Mouse (Mus musculus): ENCODE results near the gene 1190007I07Rik.
"Not testable (repeated sequence)": the region's sequence is repeated elsewhere in the genome, so short reads cannot be mapped to it uniquely, and the experiment has no call there.

1190007I07Rik gene

DNA sequence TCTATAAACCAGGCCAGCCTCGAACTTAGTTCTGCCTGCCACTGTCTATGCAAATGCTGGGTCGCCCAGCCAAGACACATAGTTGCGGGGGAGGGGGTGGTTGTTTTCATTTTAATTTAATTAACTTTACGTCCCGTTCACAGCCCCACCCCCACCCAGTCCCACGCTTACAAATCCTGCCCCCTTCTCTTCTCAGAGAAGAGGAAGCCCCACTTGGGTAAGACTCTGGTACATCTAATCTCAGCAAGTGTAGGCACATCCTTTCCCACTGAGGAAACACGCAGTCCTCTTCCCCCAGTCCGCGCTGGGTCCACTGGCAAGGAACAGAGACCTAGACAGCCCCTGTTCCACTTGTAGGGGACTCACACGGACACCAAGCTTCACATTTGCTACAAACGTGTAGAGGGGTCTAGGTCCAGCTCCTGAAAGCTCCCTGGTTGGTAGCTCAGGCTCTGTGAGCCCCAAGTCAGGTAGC lies 6.1 kb upstream of the 1190007I07Rik start:
- DNase-seq, result peak in 1 of 2 experiments; percentile 37

- DNase-seq, result not testable (repeated sequence)
These were observed 515 bp upstream of the 1190007I07Rik start for GRCm38 (mm10) chr10:82623553-82623932.

DNA sequence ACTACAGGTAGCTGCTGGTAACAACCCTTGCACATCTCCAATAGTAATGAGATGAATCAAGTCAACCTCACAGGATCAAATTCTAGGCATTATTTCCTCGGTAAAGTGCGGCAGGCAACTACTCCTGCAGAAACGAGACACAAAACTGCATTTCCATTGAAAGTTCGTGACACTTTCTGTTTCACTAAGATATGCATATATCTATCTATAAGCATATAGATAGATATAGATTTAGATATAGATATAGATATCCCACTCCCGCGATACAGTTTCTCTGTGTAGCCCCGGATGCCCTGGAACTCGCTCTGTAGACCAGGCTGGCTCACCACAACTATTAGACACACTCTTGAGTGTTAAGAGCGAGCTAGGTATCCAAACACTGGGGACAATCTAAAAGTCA lies 793 bp downstream of the 1190007I07Rik start:
- no peak for DNase-seq

- not testable (repeated sequence) for DNase-seq
These were observed 28.6 kb downstream of the 1190007I07Rik start for GRCm38 (mm10) chr10:82594421-82594820.

GRCm38 (mm10) chr10:82589673-82590072 lies 33.4 kb downstream of the 1190007I07Rik start:
- not testable (repeated sequence) for DNase-seq

DNA sequence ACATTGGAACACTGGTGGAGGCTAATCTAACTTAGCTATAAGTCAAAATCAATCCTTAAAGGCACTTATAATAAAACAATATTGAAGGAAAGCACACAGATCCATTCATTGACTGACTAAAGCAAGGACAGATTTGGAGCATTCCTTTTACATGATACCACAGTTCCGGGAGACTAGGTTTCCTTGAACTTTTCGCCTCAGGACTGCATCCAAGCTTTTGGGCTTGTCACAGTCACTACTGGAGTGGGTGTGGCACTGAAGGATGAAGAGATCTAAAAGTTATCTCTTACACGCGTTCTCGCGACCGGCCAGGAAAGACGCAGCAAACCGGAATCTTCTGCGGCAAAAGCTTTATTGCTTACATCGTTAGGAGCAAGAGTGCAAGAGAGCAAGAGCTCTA lies 51.9 kb downstream of the 1190007I07Rik start:
- DNase-seq, result not testable (repeated sequence)

Measured in cerebellum, postnatal 10 days (tissue).